Mouse (Mus musculus) cerebellum, adult 11 months (tissue): ENCODE measurements at regions not wholly inside any gene's neighbourhood (a gene's known extent, or its start where the extent isn't known, plus 50 kb on each side); places are given as distances from the start of the nearest gene placed in this dataset.

ENCODE experiments used
- DNase-seq: peaks from one replicate; pipeline ENCODE4 v3.0.0; 2022

GRCm38 (mm10) chr14:54185265-54185830 lies 68.6 kb downstream of the Dad1 start:
- no peak for DNase-seq

GRCm38 (mm10) chr14:54183873-54184272 lies 70.0 kb downstream of the Dad1 start:
- DNase-seq, result no peak

- DNase-seq, result no peak
Observed at GRCm38 (mm10) chr14:54182838-54183237, 71.1 kb downstream of the Dad1 start.

GRCm38 (mm10) chr14:54181306-54181705 lies 72.6 kb downstream of the Dad1 start:
- no peak for DNase-seq

- DNase-seq, result no peak
Observed at GRCm38 (mm10) chr14:54180754-54181153, 73.2 kb downstream of the Dad1 start.

GRCm38 (mm10) chr14:54180271-54180670 lies 73.6 kb downstream of the Dad1 start:
- no peak for DNase-seq

GRCm38 (mm10) chr14:54178856-54179255 lies 75.0 kb downstream of the Dad1 start:
- no peak for DNase-seq

GRCm38 (mm10) chr14:54176469-54176868 lies 77.4 kb downstream of the Dad1 start:
- no peak for DNase-seq

- no peak for DNase-seq
Observed at GRCm38 (mm10) chr14:54175476-54175875, 78.4 kb downstream of the Dad1 start.

- no peak for DNase-seq
Observed at GRCm38 (mm10) chr14:54173316-54173715, 80.6 kb downstream of the Dad1 start.

- DNase-seq, result no peak
Observed at GRCm38 (mm10) chr14:54169254-54169653, 84.7 kb downstream of the Dad1 start.

GRCm38 (mm10) chr14:54168414-54168931 lies 85.4 kb downstream of the Dad1 start:
- no peak for DNase-seq

GRCm38 (mm10) chr14:54166057-54166456 lies 87.8 kb downstream of the Dad1 start:
- no peak for DNase-seq

- DNase-seq, result no peak
Observed at GRCm38 (mm10) chr14:54164874-54165273, 89.0 kb downstream of the Dad1 start.

- DNase-seq, result no peak
Observed at GRCm38 (mm10) chr14:54161916-54162315, 92.0 kb downstream of the Dad1 start.

- no peak for DNase-seq
Observed at GRCm38 (mm10) chr14:54161206-54161605, 92.7 kb downstream of the Dad1 start.

GRCm38 (mm10) chr14:54159816-54160215 lies 94.1 kb downstream of the Dad1 start:
- no peak for DNase-seq

GRCm38 (mm10) chr14:54158214-54158965 lies 95.5 kb downstream of the Dad1 start:
- no peak for DNase-seq

GRCm38 (mm10) chr14:54156536-54156935 lies 97.4 kb downstream of the Dad1 start:
- no peak for DNase-seq

GRCm38 (mm10) chr14:54152485-54153235 lies 101.2 kb downstream of the Dad1 start:
- peak; percentile 25 for DNase-seq

- DNase-seq, result no peak
Observed at GRCm38 (mm10) chr14:54151921-54152320, 102.0 kb downstream of the Dad1 start.

- no peak for DNase-seq
Observed at GRCm38 (mm10) chr14:54151272-54151671, 102.6 kb downstream of the Dad1 start.

GRCm38 (mm10) chr14:54150221-54150620 lies 103.7 kb downstream of the Dad1 start:
- no peak for DNase-seq

GRCm38 (mm10) chr14:54148626-54149025 lies 105.3 kb downstream of the Dad1 start:
- no peak for DNase-seq
